Mouse (Mus musculus) inflammation-experienced regulatory T-cells, adult 6 months (primary cell): ENCODE data around the gene Col16a1. TPM values are rescaled to one million over a fixed set of nuclear protein-coding genes. Genes with fewer than 3 reads are reported as not detected.
A peak's percentile ranks its signal among the peaks of the same experiment; 100 is the strongest.

Experiments
- ATAC-seq: one replicate; pipeline ENCODE4 v1.8.0; 2017
- polyA plus RNA-seq, 3 experiments: library from polyadenylated mRNA; unstranded; fragments of 100-300 nt; shearing (Covaris generic); gene quantifications; one replicate each; pipeline ENCODE4 v1.2.1; 2017

Gene Col16a1
- polyA plus RNA-seq, 3 experiments from 2014 or later, result not detected

DNA sequence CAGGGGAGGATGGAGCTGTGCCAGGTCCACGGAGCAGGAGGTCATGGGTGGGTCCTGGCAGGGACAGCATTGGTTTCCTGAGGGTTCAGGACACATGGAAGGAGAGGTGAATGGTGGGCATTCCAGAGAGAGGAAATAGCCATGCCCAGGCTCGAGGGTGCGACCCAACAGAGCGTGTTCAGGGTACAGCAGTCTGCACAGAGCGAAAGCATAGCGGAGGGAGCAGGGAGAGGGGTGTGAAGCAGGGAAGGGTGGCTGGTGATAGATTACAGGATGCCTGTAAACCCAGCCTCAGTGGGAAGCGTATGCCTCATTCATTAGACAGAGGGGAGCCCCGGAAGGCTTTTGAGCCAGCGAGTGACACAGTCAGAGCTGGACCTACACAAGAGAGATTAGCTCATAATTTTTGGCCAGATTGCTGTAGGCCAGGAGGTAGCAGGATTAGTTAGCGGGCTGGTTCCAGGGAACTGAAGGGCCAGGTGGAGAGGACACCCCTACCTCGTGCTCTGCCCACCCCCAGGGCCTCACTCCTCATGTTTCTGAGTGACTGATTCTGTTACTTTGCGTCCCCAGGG lies 37.7 kb downstream of the Col16a1 start:
- ATAC-seq, result no peak

GRCm38 (mm10) chr4:130087293-130087692 lies 39.7 kb downstream of the Col16a1 start:
- ATAC-seq, result peak; percentile 64

GRCm38 (mm10) chr4:130095137-130095536 lies 47.5 kb downstream of the Col16a1 start:
- no peak for ATAC-seq

- ATAC-seq, result no peak
These were observed 53.5 kb downstream of the Col16a1 start for GRCm38 (mm10) chr4:130101183-130101582.

- ATAC-seq, result no peak
These were observed 54.5 kb downstream of the Col16a1 start, which contains the start of gene Pef1 for GRCm38 (mm10) chr4:130102111-130102651. Gene Pef1 (plus strand): TSS chr4:130102558.

- no peak for ATAC-seq
These were observed 56.0 kb downstream of the Col16a1 start for GRCm38 (mm10) chr4:130103632-130104031.

- no peak for ATAC-seq
These were observed 56.9 kb downstream of the Col16a1 start for GRCm38 (mm10) chr4:130104584-130104983.

- ATAC-seq, result peak; percentile 60
These were observed 59.4 kb downstream of the Col16a1 start for GRCm38 (mm10) chr4:130107065-130107443.

GRCm38 (mm10) chr4:130107444-130108131 lies 59.9 kb downstream of the Col16a1 start:
- ATAC-seq, result peak; percentile 97

- no peak for ATAC-seq
These were observed 61.3 kb downstream of the Col16a1 start for GRCm38 (mm10) chr4:130108929-130109328.

- no peak for ATAC-seq
These were observed 62.0 kb downstream of the Col16a1 start for GRCm38 (mm10) chr4:130109666-130110065.

GRCm38 (mm10) chr4:130110091-130110490 lies 62.5 kb downstream of the Col16a1 start:
- ATAC-seq, result no peak

- ATAC-seq, result no peak
These were observed 64.7 kb downstream of the Col16a1 start for GRCm38 (mm10) chr4:130112299-130112698.

- ATAC-seq, result no peak
These were observed 65.1 kb downstream of the Col16a1 start for GRCm38 (mm10) chr4:130112732-130113131.

- no peak for ATAC-seq
These were observed 73.1 kb downstream of the Col16a1 start for GRCm38 (mm10) chr4:130120752-130121151.

- no peak for ATAC-seq
These were observed 73.9 kb downstream of the Col16a1 start for GRCm38 (mm10) chr4:130121560-130121959.

GRCm38 (mm10) chr4:130123020-130123419 lies 75.4 kb downstream of the Col16a1 start:
- no peak for ATAC-seq

- no peak for ATAC-seq
These were observed 76.5 kb downstream of the Col16a1 start for GRCm38 (mm10) chr4:130124110-130124509.

DNA sequence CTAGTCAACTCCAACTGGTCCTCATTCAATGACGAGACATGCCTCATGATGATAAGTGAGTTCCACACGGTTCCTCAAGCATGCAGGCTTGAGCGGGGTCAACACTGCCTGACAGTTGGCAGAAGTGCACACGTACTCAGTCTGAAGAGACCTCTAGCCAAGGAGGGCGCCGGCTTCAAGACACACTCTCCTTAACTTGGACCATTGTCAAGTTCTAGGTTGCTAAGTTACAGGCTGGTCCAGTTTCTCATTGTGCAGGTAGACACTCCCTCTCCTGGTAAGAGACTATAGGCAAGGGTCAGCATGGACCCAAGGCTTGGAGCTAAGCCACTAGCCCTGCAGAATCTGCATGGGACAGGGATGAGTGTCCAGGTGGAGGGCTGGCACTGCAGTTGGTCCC lies 77.5 kb downstream of the Col16a1 start:
- no peak for ATAC-seq

- no peak for ATAC-seq
These were observed 78.3 kb downstream of the Col16a1 start for GRCm38 (mm10) chr4:130125935-130126334.

- no peak for ATAC-seq
These were observed 81.3 kb downstream of the Col16a1 start for GRCm38 (mm10) chr4:130128907-130129306.

DNA sequence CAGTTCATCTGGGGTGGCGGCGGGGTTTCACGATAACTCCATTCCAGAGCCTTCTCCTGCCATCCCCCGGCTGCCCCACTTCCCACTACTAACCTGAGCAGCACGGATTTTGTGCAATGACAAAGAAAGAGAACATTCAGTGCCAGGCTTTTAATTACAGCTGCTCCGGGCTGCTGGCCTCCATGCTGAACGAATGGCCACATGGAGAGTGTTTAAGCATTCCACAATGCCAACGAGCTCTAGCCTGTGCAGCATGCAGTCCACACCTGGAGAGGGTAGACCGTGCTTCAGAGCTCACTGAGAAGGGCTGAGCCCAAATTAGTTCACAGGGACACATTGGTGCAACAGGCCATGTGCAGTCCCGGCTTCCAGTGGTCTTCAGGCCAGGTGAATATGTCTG lies 82.4 kb downstream of the Col16a1 start:
- no peak for ATAC-seq

DNA sequence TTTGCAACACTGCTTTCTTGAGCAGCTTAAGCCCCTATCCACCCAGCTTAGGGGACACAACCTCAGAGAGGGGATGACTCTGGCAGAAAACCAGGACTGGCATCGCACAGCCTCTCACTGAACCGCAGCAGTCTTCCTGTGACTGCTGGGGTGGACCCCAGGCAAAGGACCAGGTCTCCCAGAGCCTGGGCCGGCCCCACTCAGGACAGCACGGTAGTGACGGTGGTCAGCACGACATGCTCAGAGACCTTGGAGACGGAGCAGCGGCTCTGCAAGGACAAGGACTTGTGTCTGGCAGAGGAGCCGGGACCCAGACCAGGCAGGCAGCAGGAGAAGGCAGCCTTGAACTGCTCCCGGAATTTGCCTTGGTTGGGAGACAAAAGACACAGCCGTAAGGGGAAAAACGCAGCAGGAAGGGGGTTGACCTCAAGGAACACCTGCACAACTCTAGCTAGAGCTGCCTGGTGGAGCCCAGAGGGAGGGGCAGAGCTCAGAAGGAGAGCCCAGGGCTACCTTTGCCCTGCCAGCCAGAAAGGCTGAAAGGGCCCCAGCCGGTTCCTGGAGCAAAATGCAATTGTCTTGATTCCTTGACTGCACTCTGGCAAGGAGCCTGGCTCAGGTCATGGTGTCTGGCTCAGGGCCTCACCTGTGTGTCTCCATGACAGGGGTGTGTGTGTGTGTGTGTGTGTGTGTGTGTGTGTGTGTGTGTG lies 83.2 kb downstream of the Col16a1 start:
- ATAC-seq, result no peak
